Mouse (Mus musculus) cerebellum, adult 18-20 months (tissue): Measurements from ENCODE around the gene Lrrc58.

ENCODE experiments used
- DNase-seq, 2 experiments: peaks; one replicate each; pipeline ENCODE4 v3.0.0; 2021

Gene Lrrc58

GRCm38 (mm10) chr16:37929006-37929405 lies 60.8 kb downstream of the Lrrc58 start:
- DNase-seq: no peak

- DNase-seq: no peak
These were observed 61.4 kb downstream of the Lrrc58 start for GRCm38 (mm10) chr16:37929626-37930025.

GRCm38 (mm10) chr16:37934932-37935331 lies 66.7 kb downstream of the Lrrc58 start:
- DNase-seq: no peak

GRCm38 (mm10) chr16:37937276-37937675 lies 69.1 kb downstream of the Lrrc58 start:
- DNase-seq: no peak
